Mouse (Mus musculus) spleen, postnatal 0 days (tissue): ENCODE data around the gene H2-M10.5. TPM values are rescaled to one million over a fixed set of nuclear protein-coding genes. Genes with fewer than 3 reads are reported as not detected.

Experiments used
- polyA plus RNA-seq: library from polyadenylated mRNA; unstranded; fragments of >200 nt; fragmentation: Nextera tagmentation; extraction: Ambion mirVana; gene quantifications from 2 replicates; pipeline ENCODE4 v1.2.1, GENCODE M21; 2015

H2-M10.5 gene
- not detected in 2 replicates for polyA plus RNA-seq

DNA sequence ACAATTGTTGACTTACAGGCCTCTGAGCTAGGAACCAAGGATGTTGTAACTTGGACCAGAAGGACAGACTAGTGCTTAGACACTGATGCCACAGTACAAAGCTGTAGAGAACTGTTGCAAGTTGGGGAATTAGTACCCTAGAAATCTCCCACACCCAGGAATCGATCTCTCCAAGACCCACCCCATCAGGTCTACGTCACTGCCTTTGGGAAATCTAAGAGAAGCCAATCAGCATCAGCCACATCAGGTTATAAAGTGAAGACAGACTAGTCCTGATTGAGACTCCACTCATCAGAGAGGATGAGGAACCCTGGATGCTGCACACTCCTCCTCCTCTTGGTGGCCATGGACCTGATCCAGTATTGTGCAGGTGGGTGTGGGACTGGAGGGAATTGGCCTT lies at the start of gene H2-M10.5:
H2-M10.5 (plus strand) TSS at position 301 of the 400 bp plus-strand sequence.

DNA sequence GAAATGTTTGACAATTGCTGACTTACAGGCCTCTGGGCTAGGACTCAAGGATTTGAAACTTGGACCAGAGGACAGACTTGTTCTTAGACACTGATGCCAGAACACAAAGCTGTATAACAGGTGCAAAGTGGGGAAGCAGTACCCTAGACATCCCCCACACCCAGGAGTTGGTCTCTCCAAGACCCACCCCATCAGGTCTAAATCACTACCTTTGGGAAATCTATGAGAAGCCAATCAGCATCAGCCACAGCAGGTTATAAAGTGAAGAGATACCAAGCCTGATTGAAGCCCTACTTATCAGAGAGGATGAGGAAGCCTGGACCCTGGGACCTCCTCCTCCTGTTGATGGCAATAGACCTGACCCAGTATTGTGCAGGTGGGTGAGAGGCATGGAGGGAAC lies 39.2 kb downstream of the H2-M10.5 start, which contains the start of gene H2-M10.6:
H2-M10.6 (plus strand) TSS at position 301 of the 400 bp plus-strand sequence.

Other genes with a start within 250 kb of the H2-M10.5 start
- not detected in 2 replicates for gene H2-M11, start 225.8 kb upstream of the H2-M10.5 start, polyA plus RNA-seq
- not detected in 2 replicates for gene H2-M9, start 130.2 kb upstream of the H2-M10.5 start, polyA plus RNA-seq
- not detected in 2 replicates for gene H2-M1, start 100.7 kb upstream of the H2-M10.5 start, polyA plus RNA-seq
- gene H2-M10.6, start 39.3 kb downstream of the H2-M10.5 start, polyA plus RNA-seq: not detected in 2 replicates
- gene Trim26, start 64.2 kb downstream of the H2-M10.5 start, polyA plus RNA-seq: 17.2 and 22.9 TPM in 2 replicates
- gene Trim15, start 94.3 kb downstream of the H2-M10.5 start, polyA plus RNA-seq: 0.18 and 0.19 TPM in 2 replicates
- 158 and 174 TPM in 2 replicates for gene Trim10, start 96.7 kb downstream of the H2-M10.5 start, polyA plus RNA-seq
- not detected in 2 replicates for gene Trim40, start 117.2 kb downstream of the H2-M10.5 start, polyA plus RNA-seq
- gene Trim31, start 125.2 kb downstream of the H2-M10.5 start, polyA plus RNA-seq: not detected in 2 replicates
- gene Rnf39, start 170.0 kb downstream of the H2-M10.5 start, polyA plus RNA-seq: 0.45 and 0.87 TPM in 2 replicates
- 47.2 and 52.0 TPM in 2 replicates for gene Ppp1r11, start 178.8 kb downstream of the H2-M10.5 start, polyA plus RNA-seq
- 39.7 and 42.5 TPM in 2 replicates for gene Znrd1, start 185.6 kb downstream of the H2-M10.5 start, polyA plus RNA-seq
- gene Znrd1as, start 185.7 kb downstream of the H2-M10.5 start, polyA plus RNA-seq: 2.0 and 2.8 TPM in 2 replicates
- not detected in 2 replicates for gene 2410137M14Rik, start 208.3 kb downstream of the H2-M10.5 start, polyA plus RNA-seq
- 0.25 TPM in 1 of 2 replicates, not detected in the other for gene H2-M5, start 216.6 kb downstream of the H2-M10.5 start, polyA plus RNA-seq
- gene Zfp57, start 228.3 kb downstream of the H2-M10.5 start, polyA plus RNA-seq: 8.1 and 9.5 TPM in 2 replicates